Mouse (Mus musculus): ENCODE data around the gene Prx.
"Not testable (repeated sequence)": the region's sequence is repeated elsewhere in the genome, so short reads cannot be mapped to it uniquely, and the experiment has no call there.

Gene Prx

GRCm38 (mm10) chr7:27486102-27486769 lies 12.9 kb upstream of the Prx start:
- no peak for DNase-seq

DNA sequence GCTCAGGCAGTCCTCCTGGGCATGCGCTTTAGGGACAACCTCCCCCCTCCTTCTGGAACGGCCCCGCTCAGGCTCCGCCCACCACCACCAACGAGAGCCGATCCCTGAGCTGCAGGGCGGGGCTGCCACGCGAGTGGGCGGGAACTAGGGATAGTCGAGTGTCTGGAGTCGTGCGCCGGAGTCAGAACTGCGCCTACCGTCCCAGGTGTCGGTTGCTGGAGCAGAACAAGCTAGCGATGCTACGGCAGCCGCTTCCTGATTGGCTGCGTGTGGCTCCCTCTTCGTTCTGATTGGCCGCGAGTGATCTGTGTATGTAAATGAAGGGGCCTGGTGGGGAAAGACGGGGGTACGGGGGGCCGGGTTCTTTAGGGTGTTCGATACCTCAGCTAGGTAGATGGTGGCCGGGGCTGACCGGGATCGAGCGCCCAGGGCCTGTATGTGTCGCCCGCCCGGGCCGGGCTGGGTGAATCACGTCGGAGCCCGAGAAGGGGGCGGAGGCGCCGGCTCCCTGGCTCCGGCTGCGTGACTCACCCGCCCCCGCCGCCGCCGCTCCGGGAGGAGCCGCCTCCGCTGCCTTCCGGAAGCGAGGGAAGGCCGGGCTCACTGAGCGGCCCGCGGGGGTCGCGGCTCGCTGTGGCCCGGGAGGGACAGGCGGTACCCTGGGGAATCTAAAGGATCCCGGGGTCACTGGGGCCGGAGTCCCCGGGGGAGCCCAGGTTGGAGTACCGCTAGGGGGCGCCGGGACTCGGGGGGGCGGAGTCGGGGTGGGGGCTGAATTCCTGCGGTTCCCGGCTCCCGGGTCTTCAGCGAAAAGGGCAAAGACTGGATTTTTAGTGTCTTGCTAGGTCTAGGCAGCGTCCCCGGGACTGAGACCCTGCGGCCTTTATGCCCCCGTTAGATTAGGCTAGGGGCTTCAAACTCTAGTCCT lies 12.1 kb upstream of the Prx start, which contains the start of gene Sertad1:
Gene Sertad1, plus strand, starts transcription at position 141 of the 928 bp plus-strand sequence.
- peak; percentile 100 for DNase-seq

DNA sequence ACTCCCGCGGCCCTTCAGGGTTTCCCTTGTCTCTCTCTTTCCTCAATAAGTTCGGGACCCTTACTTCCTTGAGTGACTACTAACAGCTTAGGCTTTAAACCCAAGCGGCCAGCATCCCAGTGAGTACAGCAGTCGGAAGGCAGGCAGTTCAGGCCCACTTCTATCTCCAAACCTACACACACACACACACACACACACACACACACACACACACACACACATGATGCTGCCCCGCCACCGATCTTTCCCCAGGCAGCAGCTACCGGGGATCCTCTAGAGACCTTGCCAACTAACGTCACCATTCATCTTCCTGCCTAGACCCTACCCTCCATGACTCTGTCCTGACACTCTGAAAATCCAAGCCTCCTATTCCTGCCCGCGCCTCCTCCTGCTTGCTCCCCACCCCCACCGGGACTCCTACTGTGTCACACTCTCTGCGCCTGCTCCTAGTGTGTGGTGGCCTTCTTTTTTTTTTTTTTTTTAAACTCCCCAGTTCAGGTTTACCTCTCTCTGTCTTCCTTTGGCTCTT lies 11.3 kb upstream of the Prx start:
- DNase-seq = peak; percentile 79

DNA sequence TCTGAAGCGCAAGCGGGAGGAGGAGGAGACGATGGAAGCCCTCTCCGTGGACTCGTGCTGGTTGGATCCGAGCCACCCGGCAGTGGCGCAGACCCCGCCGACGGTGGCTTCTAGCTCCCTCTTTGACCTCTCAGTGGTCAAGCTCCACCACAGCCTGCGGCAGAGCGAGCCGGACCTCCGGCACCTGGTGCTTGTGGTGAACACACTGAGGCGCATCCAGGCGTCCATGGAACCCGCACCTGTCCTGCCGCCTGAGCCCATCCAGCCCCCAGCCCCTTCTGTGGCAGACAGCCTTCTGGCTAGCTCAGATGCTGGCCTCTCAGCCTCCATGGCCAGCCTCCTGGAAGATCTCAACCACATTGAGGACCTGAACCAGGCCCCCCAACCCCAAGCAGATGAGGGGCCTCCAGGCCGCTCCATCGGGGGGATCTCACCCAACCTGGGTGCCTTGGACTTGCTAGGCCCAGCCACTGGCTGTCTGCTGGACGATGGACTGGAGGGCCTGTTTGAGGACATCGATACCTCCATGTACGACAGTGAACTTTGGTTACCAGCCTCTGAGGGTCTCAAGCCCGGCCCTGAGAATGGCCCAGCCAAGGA lies 9.8 kb upstream of the Prx start:
- no peak for DNase-seq

- DNase-seq = no peak
These were observed 8.9 kb upstream of the Prx start for GRCm38 (mm10) chr7:27490227-27490542.

DNA sequence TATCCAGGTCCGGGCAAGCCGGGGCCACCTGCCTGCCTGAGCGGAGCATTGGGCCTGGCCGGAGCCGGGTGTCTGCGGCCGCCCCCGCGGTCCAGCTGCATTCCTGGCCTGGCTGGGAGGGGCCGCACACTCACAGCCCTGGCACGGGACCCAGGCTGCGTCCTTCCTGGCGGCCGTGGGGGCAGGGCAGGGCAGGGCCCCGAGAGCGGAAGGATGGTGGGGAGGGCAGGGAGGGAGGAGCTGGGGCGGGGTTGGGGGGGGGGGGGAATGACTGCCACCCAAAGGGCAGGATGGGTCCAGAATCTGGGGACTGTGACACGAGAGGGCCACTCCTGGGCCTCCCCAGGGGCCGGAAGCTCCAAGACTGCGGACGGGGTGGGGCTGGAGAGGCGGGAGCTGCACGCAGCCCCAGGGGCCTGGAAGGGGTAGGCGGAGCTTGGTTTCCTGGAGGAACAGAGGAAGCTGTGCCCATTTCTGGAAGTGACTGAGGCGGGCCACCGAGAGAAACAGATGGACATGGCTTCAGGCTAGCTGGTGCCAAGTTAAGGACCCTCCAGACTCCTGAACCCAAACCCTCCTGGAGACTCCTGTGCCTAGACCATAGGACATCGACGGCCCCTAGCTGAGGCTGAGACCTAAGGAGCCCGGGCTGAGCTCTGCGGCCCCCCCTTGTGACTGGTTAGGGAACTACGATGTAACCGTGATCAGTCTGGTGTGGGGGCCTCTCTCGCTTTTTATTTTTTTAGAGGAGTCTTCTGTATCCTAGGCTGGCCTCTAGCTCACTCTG lies 8.4 kb upstream of the Prx start:
- DNase-seq = peak; percentile 87

- DNase-seq = no peak
These were observed 7.3 kb upstream of the Prx start for GRCm38 (mm10) chr7:27491856-27492255.

DNA sequence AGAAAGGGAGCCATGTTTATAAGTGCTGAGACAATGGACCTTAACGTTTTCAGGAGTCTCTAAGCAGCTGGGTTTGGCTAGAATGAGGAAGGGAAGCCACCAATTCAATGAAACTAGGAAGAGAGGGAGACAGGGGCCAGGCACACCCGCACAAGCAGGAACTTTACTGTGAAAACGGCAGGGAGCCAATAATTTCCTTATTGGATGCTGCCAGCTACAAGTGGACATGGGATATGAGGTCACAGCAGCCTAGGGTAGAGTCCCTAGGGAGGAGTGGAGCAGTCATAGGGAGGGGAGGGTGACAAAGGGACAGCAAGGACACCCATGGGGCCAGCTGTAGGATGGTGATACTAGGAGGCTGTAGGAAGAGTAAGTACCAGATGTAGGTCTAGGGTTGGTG lies 6.1 kb upstream of the Prx start:
- no peak for DNase-seq

- no peak for DNase-seq
These were observed 5.7 kb upstream of the Prx start for GRCm38 (mm10) chr7:27493450-27493849.

DNA sequence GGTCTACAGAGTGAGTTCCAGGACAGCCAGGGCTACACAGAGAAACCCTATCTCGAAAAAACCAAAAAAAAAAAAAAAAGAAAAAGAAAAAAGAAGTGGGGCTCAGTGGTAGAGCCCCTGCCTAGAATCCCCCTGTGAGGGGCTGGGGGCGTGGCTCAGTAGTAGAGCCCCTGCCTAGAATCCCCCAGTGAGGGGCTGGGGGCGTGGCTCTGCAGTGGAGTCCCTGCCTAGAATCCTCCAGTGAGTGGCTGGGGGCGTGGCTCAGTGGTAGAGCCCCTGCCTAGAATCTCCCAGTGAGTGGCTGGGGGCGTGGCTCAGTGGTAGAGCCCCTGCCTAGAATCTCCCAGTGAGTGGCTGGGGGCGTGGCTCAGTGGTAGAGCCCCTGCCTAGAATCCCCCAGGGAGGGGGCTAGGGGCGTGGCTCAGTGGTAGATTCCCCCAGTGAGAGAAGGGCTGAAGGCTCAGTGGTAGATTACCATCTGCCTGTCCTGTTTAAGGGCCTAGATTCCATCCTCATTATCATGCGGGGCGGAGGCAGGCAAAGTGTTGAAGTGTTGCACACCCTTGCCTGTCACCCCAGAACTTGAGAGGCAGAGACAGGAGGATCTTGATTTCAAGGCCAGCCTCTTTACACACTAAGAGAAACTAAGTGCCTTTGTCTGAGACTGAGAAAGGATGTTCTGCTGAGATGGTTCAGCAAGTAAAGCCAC lies 4.3 kb upstream of the Prx start:
- not testable (repeated sequence) for DNase-seq

GRCm38 (mm10) chr7:27501620-27502019 lies 2.5 kb downstream of the Prx start:
- DNase-seq = no peak

GRCm38 (mm10) chr7:27506765-27507370 lies 7.7 kb downstream of the Prx start:
- no peak for DNase-seq

GRCm38 (mm10) chr7:27507711-27508647 lies 8.9 kb downstream of the Prx start:
- peak; percentile 91 for DNase-seq

DNA sequence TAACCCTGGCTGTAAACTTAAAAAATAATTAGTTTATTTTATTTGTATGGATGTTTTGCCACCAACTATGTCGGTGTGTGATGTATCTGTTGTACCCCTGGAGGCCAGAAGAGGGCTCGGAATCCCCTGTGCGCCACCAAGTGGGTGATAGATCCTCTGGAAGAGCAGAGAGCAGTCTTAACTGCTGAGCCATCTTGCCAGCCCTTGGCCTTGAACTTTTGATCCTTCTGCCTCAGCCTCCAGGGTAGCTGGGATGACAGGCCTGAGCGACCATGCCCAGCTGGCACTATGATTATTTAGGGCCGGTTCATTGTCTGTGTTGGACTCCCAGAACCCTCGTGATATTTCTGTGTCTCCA lies 9.5 kb downstream of the Prx start:
- no peak for DNase-seq

DNA sequence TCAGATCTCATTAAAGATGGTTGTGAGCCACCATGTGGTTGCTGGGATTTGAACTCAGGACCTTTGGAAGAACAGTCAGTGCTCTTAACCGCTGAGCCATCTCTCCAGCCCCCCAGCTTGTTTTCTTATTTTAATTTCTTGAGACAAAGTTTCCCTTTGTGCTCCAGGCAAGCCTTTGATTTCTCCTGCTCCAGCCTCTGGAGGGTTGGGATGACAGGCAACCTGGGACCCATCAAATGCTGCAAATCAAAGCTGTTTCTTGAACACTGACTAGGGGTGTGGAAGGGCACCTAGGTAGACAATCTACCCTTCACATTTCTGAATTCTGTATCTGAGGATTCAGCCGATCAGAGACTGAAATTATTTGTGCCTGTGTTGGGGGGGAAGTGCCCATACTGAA lies 11.7 kb downstream of the Prx start:
- DNase-seq = no peak

- no peak for DNase-seq
These were observed 15.8 kb downstream of the Prx start for GRCm38 (mm10) chr7:27514961-27515360.

DNA sequence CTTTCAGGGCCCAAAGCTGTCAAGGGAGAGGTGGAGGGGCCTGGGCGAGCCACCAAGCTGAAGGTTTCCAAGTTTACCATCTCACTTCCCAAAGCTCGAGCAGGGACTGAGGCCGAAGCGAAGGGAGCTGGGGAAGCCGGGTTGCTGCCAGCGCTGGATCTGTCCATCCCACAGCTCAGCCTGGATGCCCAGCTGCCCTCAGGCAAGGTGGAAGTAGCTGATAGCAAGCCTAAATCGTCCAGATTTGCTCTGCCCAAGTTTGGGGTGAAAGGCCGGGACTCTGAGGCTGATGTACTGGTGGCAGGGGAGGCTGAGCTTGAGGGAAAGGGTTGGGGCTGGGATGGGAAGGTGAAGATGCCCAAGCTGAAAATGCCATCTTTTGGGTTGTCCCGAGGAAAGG lies 19.2 kb downstream of the Prx start:
- no peak for DNase-seq

DNA sequence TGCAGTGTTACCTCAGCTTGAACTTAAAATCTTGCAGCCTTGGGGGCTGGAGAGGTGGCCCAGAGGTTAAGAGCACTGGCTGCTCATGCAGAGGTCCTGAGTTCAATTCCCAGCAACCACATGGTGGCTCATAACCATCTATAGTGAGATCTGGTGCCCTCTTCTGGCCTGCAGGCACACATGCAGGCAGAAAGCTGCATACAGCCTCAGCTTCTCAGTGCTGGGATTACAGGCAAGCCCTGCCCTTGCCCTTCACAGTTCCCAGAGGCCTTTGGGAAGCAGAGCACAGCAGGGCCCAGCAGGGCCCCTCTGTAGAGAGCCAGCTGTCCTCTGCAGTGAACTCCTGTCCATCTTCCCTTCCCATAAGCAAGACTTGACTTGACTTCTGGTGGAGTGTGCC lies 21.0 kb downstream of the Prx start:
- DNase-seq = no peak

DNA sequence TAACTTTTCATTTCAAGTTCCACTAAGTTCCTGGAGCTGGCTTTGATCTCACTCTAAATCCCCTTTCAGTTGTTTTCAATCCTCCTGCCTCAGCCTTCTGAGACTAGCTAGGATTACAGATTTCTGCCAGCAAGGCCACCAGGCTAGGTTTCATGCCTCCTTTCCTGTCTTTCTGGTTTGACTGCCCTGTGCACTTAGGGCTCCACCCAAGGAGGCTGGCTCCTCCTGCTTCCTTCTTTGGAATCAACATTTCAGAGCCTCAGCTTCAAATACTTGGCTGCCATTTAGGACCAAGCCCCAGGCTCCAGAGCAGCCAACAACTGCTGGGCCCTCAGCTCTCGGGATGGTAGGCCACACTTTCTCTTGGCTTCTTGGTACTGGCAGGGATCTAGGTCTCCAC lies 21.5 kb downstream of the Prx start:
- no peak for DNase-seq

DNA sequence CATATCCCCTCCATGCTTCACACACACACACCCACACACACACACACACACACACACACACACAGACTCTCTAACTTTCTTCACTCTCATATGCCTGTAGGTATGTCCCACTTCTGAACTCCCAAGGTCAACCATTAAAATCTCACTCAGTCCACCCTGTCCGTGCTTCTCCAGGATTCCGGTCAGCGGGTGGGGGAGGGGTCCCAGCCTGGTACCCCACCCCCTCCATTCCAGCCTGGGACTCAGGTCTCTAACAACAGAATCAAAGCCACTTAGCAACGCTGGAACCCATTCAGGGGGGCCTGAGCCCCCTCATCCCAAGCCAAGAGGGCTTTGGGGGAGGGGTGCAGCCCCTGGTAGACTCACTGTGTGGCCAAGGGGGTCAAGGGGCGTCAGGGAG lies 23.8 kb downstream of the Prx start, which contains the start of gene Hipk4:
Gene Hipk4, plus strand, starts transcription at position 301 of the 400 bp plus-strand sequence.
- no peak for DNase-seq

GRCm38 (mm10) chr7:27523805-27524204 lies 24.7 kb downstream of the Prx start:
- no peak for DNase-seq
